Mouse (Mus musculus): Measurements from ENCODE around the gene Sergef. TPM values are rescaled to one million over a fixed set of nuclear protein-coding genes. Genes with fewer than 3 reads are reported as not detected.

Sergef gene
- polyA plus RNA-seq, 1 experiment from 2014 or later, result 34.5 TPM

GRCm38 (mm10) chr7:46563801-46564200 lies 75.8 kb downstream of the Sergef start:
- Histone ChIP-seq H3K4me3 (no peak overlapping the region), H3K27me3 (no peaks in the 10 kb centered on the region), H3K4me1 (replicated peaks) (no peaks in the 10 kb centered on the region), H3K9ac (no peak overlapping the region), H3K27ac (no peak overlapping the region), H3K36me3 (peaks cover 33% of the 10 kb centered on the region), H3K9me3 (peaks cover 16% of the 10 kb centered on the region; the same call in 1 of the 2 replicates), H3K4me2 (no peak overlapping the region)
- ATAC-seq (ENCODE audit: low FRiP score), result no peak

GRCm38 (mm10) chr7:46560061-46560460 lies 79.5 kb downstream of the Sergef start:
- H3K27ac ChIP-seq, result no peak overlapping the region
- H3K4me3 ChIP-seq, result no peak overlapping the region
- WGBS, result 96% methylated on average over 2 of the region's 2 CpGs
- peaks cover 3% of the 10 kb centered on the region; the same call in 1 of the 2 replicates for H3K36me3 ChIP-seq
- H3K9ac ChIP-seq, result no peak overlapping the region
- H3K4me1 ChIP-seq (replicated peaks), result peaks cover 27% of the 10 kb centered on the region
- H3K27me3 ChIP-seq, result no peaks in the 10 kb centered on the region
- H3K9me3 ChIP-seq, result peaks cover under 1% of the 10 kb centered on the region; the same call in 1 of the 2 replicates
- H3K4me2 ChIP-seq, result no peak overlapping the region
- no peak for ATAC-seq (ENCODE audit: low FRiP score)

GRCm38 (mm10) chr7:46559643-46560042 lies 80.0 kb downstream of the Sergef start:
- no peak overlapping the region for H3K4me2 ChIP-seq
- 94% methylated on average over 6 of the region's 6 CpGs for WGBS

GRCm38 (mm10) chr7:46559006-46559405 lies 80.6 kb downstream of the Sergef start:
- H3K27me3 ChIP-seq, result no peaks in the 10 kb centered on the region
- H3K9me3 ChIP-seq, result no peaks in the 10 kb centered on the region
- H3K9ac ChIP-seq, result no peak overlapping the region
- WGBS, result 79% methylated on average over 5 of the region's 5 CpGs
- H3K36me3 ChIP-seq, result no peaks in the 10 kb centered on the region
- no peak for ATAC-seq (ENCODE audit: low FRiP score)
- peaks cover 38% of the 10 kb centered on the region for H3K4me1 ChIP-seq (replicated peaks)
- H3K4me2 ChIP-seq, result no peak overlapping the region
- H3K4me3 ChIP-seq, result no peak overlapping the region
- H3K27ac ChIP-seq, result no peak overlapping the region

More at GRCm38 (mm10) chr7:46559643-46560042, 80.0 kb downstream of the Sergef start:
- Histone ChIP-seq H3K9ac (no peak overlapping the region), H3K27ac (no peak overlapping the region), H3K36me3 (no peaks in the 10 kb centered on the region), H3K4me3 (no peak overlapping the region), H3K9me3 (no peaks in the 10 kb centered on the region), H3K27me3 (no peaks in the 10 kb centered on the region), H3K4me1 (replicated peaks) (peaks cover 31% of the 10 kb centered on the region)
- ATAC-seq (ENCODE audit: low FRiP score), result no peak

- H3K4me2 ChIP-seq, result no peak overlapping the region
- 90% methylated on average over 4 of the region's 4 CpGs for WGBS
- no peak for ATAC-seq (ENCODE audit: low FRiP score)
- no peak overlapping the region for H3K9ac ChIP-seq
- no peak overlapping the region for H3K27ac ChIP-seq
- no peaks in the 10 kb centered on the region for H3K9me3 ChIP-seq
- no peaks in the 10 kb centered on the region for H3K36me3 ChIP-seq
- peaks cover 48% of the 10 kb centered on the region for H3K4me1 ChIP-seq (replicated peaks)
- no peaks in the 10 kb centered on the region for H3K27me3 ChIP-seq
- H3K4me3 ChIP-seq, result no peak overlapping the region
These were observed 81.6 kb downstream of the Sergef start for GRCm38 (mm10) chr7:46557996-46558395.

- 85% methylated on average over 11 of the region's 11 CpGs for WGBS
- peak overlapping the region; percentile 76; the same call in 1 of the 2 replicates for H3K27ac ChIP-seq
These were observed 82.2 kb downstream of the Sergef start for GRCm38 (mm10) chr7:46557387-46557786.

GRCm38 (mm10) chr7:46556358-46557118 lies 83.1 kb downstream of the Sergef start:
- no peak overlapping the region for H3K4me2 ChIP-seq
- no peaks in the 10 kb centered on the region for H3K27me3 ChIP-seq
- 0 out of 2 replicates have a peak overlapping the region, but pooled peaks have one; percentile 13 for H3K9ac ChIP-seq
- H3K36me3 ChIP-seq, result no peaks in the 10 kb centered on the region
- peak overlapping the region; percentile 76 for H3K27ac ChIP-seq
- WGBS, result 35% methylated on average over 13 of the region's 13 CpGs
- ATAC-seq (ENCODE audit: low FRiP score), result peak; percentile 75
- H3K4me3 ChIP-seq, result no peak overlapping the region
- no peaks in the 10 kb centered on the region for H3K9me3 ChIP-seq
- peaks cover 62% of the 10 kb centered on the region for H3K4me1 ChIP-seq (replicated peaks)

More at GRCm38 (mm10) chr7:46557387-46557786, 82.2 kb downstream of the Sergef start:
- peaks cover 54% of the 10 kb centered on the region for H3K4me1 ChIP-seq (replicated peaks)
- H3K9ac ChIP-seq, result no peak overlapping the region
- no peaks in the 10 kb centered on the region for H3K9me3 ChIP-seq
- no peak overlapping the region for H3K4me2 ChIP-seq
- no peak overlapping the region for H3K4me3 ChIP-seq
- no peak for ATAC-seq (ENCODE audit: low FRiP score)
- no peaks in the 10 kb centered on the region for H3K36me3 ChIP-seq
- H3K27me3 ChIP-seq, result no peaks in the 10 kb centered on the region

GRCm38 (mm10) chr7:46555731-46556130 lies 83.9 kb downstream of the Sergef start:
- no peak overlapping the region for H3K9ac ChIP-seq
- no peaks in the 10 kb centered on the region for H3K36me3 ChIP-seq
- no peaks in the 10 kb centered on the region for H3K27me3 ChIP-seq
- no peak overlapping the region for H3K4me3 ChIP-seq
- no peaks in the 10 kb centered on the region for H3K9me3 ChIP-seq
- 90% methylated on average over 7 of the region's 7 CpGs for WGBS
- peaks cover 70% of the 10 kb centered on the region for H3K4me1 ChIP-seq (replicated peaks)
- ATAC-seq (ENCODE audit: low FRiP score), result no peak
- peak overlapping the region; percentile 62 for H3K27ac ChIP-seq
- no peak overlapping the region for H3K4me2 ChIP-seq

- peak overlapping the region; percentile 62 for H3K27ac ChIP-seq
- H3K9ac ChIP-seq, result no peak overlapping the region
- 70% methylated on average over 9 of the region's 9 CpGs for WGBS
- ATAC-seq (ENCODE audit: low FRiP score), result no peak
- no peaks in the 10 kb centered on the region for H3K36me3 ChIP-seq
- H3K4me2 ChIP-seq, result no peak overlapping the region
- peaks cover 70% of the 10 kb centered on the region for H3K4me1 ChIP-seq (replicated peaks)
- H3K9me3 ChIP-seq, result no peaks in the 10 kb centered on the region
- no peaks in the 10 kb centered on the region for H3K27me3 ChIP-seq
- H3K4me3 ChIP-seq, result no peak overlapping the region
These were observed 84.8 kb downstream of the Sergef start for GRCm38 (mm10) chr7:46554855-46555254.

GRCm38 (mm10) chr7:46554003-46554402 lies 85.6 kb downstream of the Sergef start:
- 38% methylated on average over 7 of the region's 7 CpGs for WGBS
- no peak for ATAC-seq (ENCODE audit: low FRiP score)
- no peak overlapping the region; the same call in 1 of the 2 replicates for H3K27ac ChIP-seq
- no peak overlapping the region for H3K4me2 ChIP-seq
- no peaks in the 10 kb centered on the region for H3K9me3 ChIP-seq
- H3K9ac ChIP-seq, result no peak overlapping the region
- H3K27me3 ChIP-seq, result no peaks in the 10 kb centered on the region
- H3K4me3 ChIP-seq, result no peak overlapping the region
- H3K36me3 ChIP-seq, result no peaks in the 10 kb centered on the region
- peaks cover 70% of the 10 kb centered on the region for H3K4me1 ChIP-seq (replicated peaks)

GRCm38 (mm10) chr7:46551935-46552752 lies 87.5 kb downstream of the Sergef start:
- Histone ChIP-seq H3K4me1 (replicated peaks) (peaks cover 60% of the 10 kb centered on the region), H3K4me2 (no peak overlapping the region), H3K27me3 (no peaks in the 10 kb centered on the region), H3K27ac (peak overlapping the region; percentile 52), H3K9ac (no peak overlapping the region), H3K4me3 (no peak overlapping the region), H3K36me3 (no peaks in the 10 kb centered on the region), H3K9me3 (no peaks in the 10 kb centered on the region)
- peak; percentile 34; the same call in 1 of the 2 replicates for ATAC-seq (ENCODE audit: low FRiP score)
- WGBS, result 51% methylated on average over 20 of the region's 20 CpGs

GRCm38 (mm10) chr7:46551173-46551572 lies 88.4 kb downstream of the Sergef start:
- ATAC-seq (ENCODE audit: low FRiP score), result no peak
- no peaks in the 10 kb centered on the region for H3K9me3 ChIP-seq
- H3K4me2 ChIP-seq, result no peak overlapping the region
- WGBS, result 69% methylated on average over 7 of the region's 7 CpGs
- no peaks in the 10 kb centered on the region for H3K27me3 ChIP-seq
- peak overlapping the region; percentile 14; the same call in 1 of the 2 replicates for H3K27ac ChIP-seq
- peaks cover 50% of the 10 kb centered on the region for H3K4me1 ChIP-seq (replicated peaks)
- H3K9ac ChIP-seq, result no peak overlapping the region
- no peak overlapping the region for H3K4me3 ChIP-seq
- no peaks in the 10 kb centered on the region for H3K36me3 ChIP-seq

Data from hindbrain, embryonic 13.5 days (tissue).